Mouse (Mus musculus): ENCODE measurements around the gene Foxn3. TPM values are rescaled to one million over a fixed set of nuclear protein-coding genes. Genes with fewer than 3 reads are reported as not detected.

The Foxn3 gene
- polyA plus RNA-seq, 1 experiment from 2014 or later: 23.5 TPM

- H3K4me3 ChIP-seq (ENCODE audit: low read depth, low read length): no peak overlapping the region
- H3K27me3 ChIP-seq (ENCODE audit: control insufficient read depth, insufficient read depth, low read depth, low read length): no peaks in the 10 kb centered on the region
- ATAC-seq (ENCODE audit: low read depth): no peak
- H3K9ac ChIP-seq (ENCODE audit: low read depth, low read length): no peak overlapping the region
- no peak overlapping the region for H3K4me2 ChIP-seq (ENCODE audit: low read depth, low read length)
- H3K36me3 ChIP-seq (ENCODE audit: control insufficient read depth, insufficient read depth): no peaks in the 10 kb centered on the region
- no peaks in the 10 kb centered on the region for H3K9me3 ChIP-seq (replicated peaks; ENCODE audit: control insufficient read depth, low read length)
- peaks cover 22% of the 10 kb centered on the region for H3K4me1 ChIP-seq (ENCODE audit: control insufficient read depth, low read depth, low read length)
- 77% methylated on average over 2 of the region's 2 CpGs for WGBS (ENCODE audit: insufficient replicate concordance)
- no peak overlapping the region for H3K27ac ChIP-seq (ENCODE audit: low read length)
These were observed 243.5 kb downstream of the Foxn3 start for GRCm38 (mm10) chr12:99319896-99320295.

GRCm38 (mm10) chr12:99319171-99319570 is 244.2 kb downstream of the Foxn3 start:
- no peak overlapping the region for H3K27ac ChIP-seq (ENCODE audit: low read length)
- H3K4me1 ChIP-seq (ENCODE audit: control insufficient read depth, low read depth, low read length): peaks cover 22% of the 10 kb centered on the region
- H3K4me3 ChIP-seq (ENCODE audit: low read depth, low read length): no peak overlapping the region
- 70% methylated on average over 5 of the region's 5 CpGs for WGBS (ENCODE audit: insufficient replicate concordance)
- no peak for ATAC-seq (ENCODE audit: low read depth)
- H3K27me3 ChIP-seq (ENCODE audit: control insufficient read depth, insufficient read depth, low read depth, low read length): no peaks in the 10 kb centered on the region
- H3K9me3 ChIP-seq (replicated peaks; ENCODE audit: control insufficient read depth, low read length): no peaks in the 10 kb centered on the region
- H3K4me2 ChIP-seq (ENCODE audit: low read depth, low read length): no peak overlapping the region
- no peaks in the 10 kb centered on the region for H3K36me3 ChIP-seq (ENCODE audit: control insufficient read depth, insufficient read depth)
- H3K9ac ChIP-seq (ENCODE audit: low read depth, low read length): no peak overlapping the region

DNA sequence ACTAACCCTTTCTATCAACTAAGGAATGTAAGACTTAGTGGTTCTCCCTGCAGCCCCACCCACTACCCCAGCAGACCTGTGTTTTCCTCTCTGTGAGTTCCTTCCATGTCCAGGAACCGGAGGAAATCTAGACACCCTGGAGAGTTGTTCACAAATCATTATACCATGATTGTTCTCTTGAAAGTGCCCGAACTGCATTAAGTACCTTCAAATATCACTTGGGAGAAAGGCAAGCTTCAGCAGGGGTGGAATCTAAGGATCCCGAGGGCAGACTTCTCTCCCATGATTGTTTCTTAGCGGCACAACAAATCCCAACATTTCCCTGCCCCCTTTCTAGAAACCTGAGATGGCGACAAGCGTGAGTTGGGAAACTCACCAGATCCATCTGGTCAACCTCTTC is 247.5 kb downstream of the Foxn3 start:
- no peak overlapping the region for H3K4me3 ChIP-seq (ENCODE audit: low read depth, low read length)
- H3K4me1 ChIP-seq (ENCODE audit: control insufficient read depth, low read depth, low read length): peaks cover 4% of the 10 kb centered on the region
- no peaks in the 10 kb centered on the region for H3K36me3 ChIP-seq (ENCODE audit: control insufficient read depth, insufficient read depth)
- no peak overlapping the region for H3K27ac ChIP-seq (ENCODE audit: low read length)
- H3K4me2 ChIP-seq (ENCODE audit: low read depth, low read length): no peak overlapping the region
- WGBS (ENCODE audit: insufficient replicate concordance): 75% methylated on average over 6 of the region's 6 CpGs
- H3K9me3 ChIP-seq (replicated peaks; ENCODE audit: control insufficient read depth, low read length): no peaks in the 10 kb centered on the region
- no peaks in the 10 kb centered on the region for H3K27me3 ChIP-seq (ENCODE audit: control insufficient read depth, insufficient read depth, low read depth, low read length)
- H3K9ac ChIP-seq (ENCODE audit: low read depth, low read length): no peak overlapping the region
- no peak for ATAC-seq (ENCODE audit: low read depth)

- H3K36me3 ChIP-seq (ENCODE audit: control insufficient read depth, insufficient read depth): no peaks in the 10 kb centered on the region
- no peak overlapping the region for H3K27ac ChIP-seq (ENCODE audit: low read length)
- no peak overlapping the region for H3K4me2 ChIP-seq (ENCODE audit: low read depth, low read length)
- no peaks in the 10 kb centered on the region for H3K27me3 ChIP-seq (ENCODE audit: control insufficient read depth, insufficient read depth, low read depth, low read length)
- H3K4me3 ChIP-seq (ENCODE audit: low read depth, low read length): no peak overlapping the region
- H3K9ac ChIP-seq (ENCODE audit: low read depth, low read length): no peak overlapping the region
- no peak for ATAC-seq (ENCODE audit: low read depth)
- H3K9me3 ChIP-seq (replicated peaks; ENCODE audit: control insufficient read depth, low read length): no peaks in the 10 kb centered on the region
- 40% methylated on average over 5 of the region's 5 CpGs for WGBS (ENCODE audit: insufficient replicate concordance)
- no peaks in the 10 kb centered on the region; the same call in none of the 2 replicates for H3K4me1 ChIP-seq (ENCODE audit: control insufficient read depth, low read depth, low read length)
These were observed 248.6 kb downstream of the Foxn3 start for GRCm38 (mm10) chr12:99314817-99315216.

DNA sequence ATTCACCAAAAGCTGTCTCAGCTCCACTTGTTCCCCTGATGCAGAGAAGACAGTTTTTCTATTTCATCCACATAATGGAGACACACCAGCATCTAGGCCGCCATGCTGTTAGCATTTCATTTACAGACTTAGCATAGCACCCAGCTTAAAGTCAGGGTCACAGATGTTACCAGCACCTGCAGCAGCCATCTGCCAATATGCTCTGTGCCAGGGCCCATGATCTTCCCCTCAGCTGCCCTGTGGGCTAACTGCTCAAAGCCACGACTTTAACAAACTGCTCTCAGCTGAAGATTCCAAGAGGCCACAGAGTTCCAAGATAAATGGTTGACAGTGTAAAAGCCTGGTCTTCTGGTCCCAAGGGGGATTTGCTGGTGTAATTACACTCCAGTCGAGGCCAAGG is 252.1 kb downstream of the Foxn3 start:
- Histone ChIP-seq H3K4me3 (ENCODE audit: low read depth, low read length) (no peak overlapping the region), H3K36me3 (ENCODE audit: control insufficient read depth, insufficient read depth) (no peaks in the 10 kb centered on the region), H3K4me2 (ENCODE audit: low read depth, low read length) (no peak overlapping the region), H3K4me1 (ENCODE audit: control insufficient read depth, low read depth, low read length) (peaks cover 2% of the 10 kb centered on the region), H3K27me3 (ENCODE audit: control insufficient read depth, insufficient read depth, low read depth, low read length) (no peaks in the 10 kb centered on the region), H3K9me3 (replicated peaks; ENCODE audit: control insufficient read depth, low read length) (no peaks in the 10 kb centered on the region), H3K27ac (ENCODE audit: low read length) (no peak overlapping the region), H3K9ac (ENCODE audit: low read depth, low read length) (no peak overlapping the region)
- 42% methylated on average over 3 of the region's 3 CpGs for WGBS (ENCODE audit: insufficient replicate concordance)
- no peak for ATAC-seq (ENCODE audit: low read depth)

- 44% methylated on average over 5 of the region's 5 CpGs for WGBS (ENCODE audit: insufficient replicate concordance)
- H3K4me2 ChIP-seq (ENCODE audit: low read depth, low read length): no peak overlapping the region
- no peaks in the 10 kb centered on the region for H3K9me3 ChIP-seq (replicated peaks; ENCODE audit: control insufficient read depth, low read length)
- no peak for ATAC-seq (ENCODE audit: low read depth)
- peaks cover 7% of the 10 kb centered on the region for H3K4me1 ChIP-seq (ENCODE audit: control insufficient read depth, low read depth, low read length)
- no peak overlapping the region for H3K9ac ChIP-seq (ENCODE audit: low read depth, low read length)
- no peaks in the 10 kb centered on the region for H3K36me3 ChIP-seq (ENCODE audit: control insufficient read depth, insufficient read depth)
- no peak overlapping the region for H3K4me3 ChIP-seq (ENCODE audit: low read depth, low read length)
- H3K27me3 ChIP-seq (ENCODE audit: control insufficient read depth, insufficient read depth, low read depth, low read length): no peaks in the 10 kb centered on the region
- no peak overlapping the region for H3K27ac ChIP-seq (ENCODE audit: low read length)
These were observed 253.4 kb downstream of the Foxn3 start for GRCm38 (mm10) chr12:99309937-99310336.

GRCm38 (mm10) chr12:99308541-99309089 is 254.8 kb downstream of the Foxn3 start:
- Histone ChIP-seq H3K4me2 (ENCODE audit: low read depth, low read length) (no peak overlapping the region), H3K27ac (ENCODE audit: low read length) (no peak overlapping the region), H3K9me3 (replicated peaks; ENCODE audit: control insufficient read depth, low read length) (no peaks in the 10 kb centered on the region), H3K27me3 (ENCODE audit: control insufficient read depth, insufficient read depth, low read depth, low read length) (no peaks in the 10 kb centered on the region), H3K4me3 (ENCODE audit: low read depth, low read length) (no peak overlapping the region), H3K9ac (ENCODE audit: low read depth, low read length) (no peak overlapping the region), H3K36me3 (ENCODE audit: control insufficient read depth, insufficient read depth) (no peaks in the 10 kb centered on the region), H3K4me1 (ENCODE audit: control insufficient read depth, low read depth, low read length) (peaks cover 7% of the 10 kb centered on the region)
- peak; percentile 42; the same call in 1 of the 2 replicates for ATAC-seq (ENCODE audit: low read depth)
- 67% methylated on average over 11 of the region's 11 CpGs for WGBS (ENCODE audit: insufficient replicate concordance)

DNA sequence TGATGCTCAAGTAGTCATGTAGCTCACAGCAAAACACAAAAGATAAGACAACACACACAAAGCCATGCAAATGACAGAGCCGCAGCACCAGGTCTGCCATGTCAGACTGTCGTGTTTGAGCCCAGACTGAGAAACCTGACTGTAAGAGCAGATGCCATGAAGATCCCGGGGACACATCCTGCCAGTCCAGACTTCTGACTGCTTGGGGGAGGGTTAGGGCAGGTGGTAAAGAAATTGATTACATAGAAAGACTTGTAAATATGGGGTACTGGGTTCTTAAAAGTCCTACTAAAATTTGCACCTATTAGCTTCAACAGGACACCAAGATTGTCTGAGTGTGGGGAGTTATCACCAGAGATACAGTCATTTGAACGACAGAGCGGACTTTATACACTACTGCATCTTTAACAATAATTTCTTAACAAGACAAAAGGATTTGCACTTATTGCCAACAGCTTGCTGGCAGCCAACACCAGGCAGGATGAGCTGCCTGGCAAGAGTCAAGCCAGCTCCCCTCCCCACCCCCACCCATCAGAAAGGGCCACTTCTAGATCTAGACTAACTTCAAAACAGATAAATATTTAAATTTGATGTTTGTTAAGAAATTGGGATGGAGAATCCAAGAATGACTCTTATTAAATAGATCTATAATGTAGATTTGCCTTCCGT is 256.7 kb downstream of the Foxn3 start:
- H3K9ac ChIP-seq (ENCODE audit: low read depth, low read length): no peak overlapping the region
- no peak overlapping the region for H3K4me3 ChIP-seq (ENCODE audit: low read depth, low read length)
- ATAC-seq (ENCODE audit: low read depth): no peak
- WGBS (ENCODE audit: insufficient replicate concordance): 40% methylated on average over 6 of the region's 6 CpGs
- no peak overlapping the region for H3K4me2 ChIP-seq (ENCODE audit: low read depth, low read length)
- H3K9me3 ChIP-seq (replicated peaks; ENCODE audit: control insufficient read depth, low read length): no peaks in the 10 kb centered on the region
- no peaks in the 10 kb centered on the region for H3K27me3 ChIP-seq (ENCODE audit: control insufficient read depth, insufficient read depth, low read depth, low read length)
- no peak overlapping the region for H3K27ac ChIP-seq (ENCODE audit: low read length)
- peaks cover 7% of the 10 kb centered on the region for H3K4me1 ChIP-seq (ENCODE audit: control insufficient read depth, low read depth, low read length)
- no peaks in the 10 kb centered on the region for H3K36me3 ChIP-seq (ENCODE audit: control insufficient read depth, insufficient read depth)

GRCm38 (mm10) chr12:99305784-99306535 is 257.4 kb downstream of the Foxn3 start:
- H3K4me2 ChIP-seq (ENCODE audit: low read depth, low read length): no peak overlapping the region
- no peaks in the 10 kb centered on the region for H3K27me3 ChIP-seq (ENCODE audit: control insufficient read depth, insufficient read depth, low read depth, low read length)
- H3K9ac ChIP-seq (ENCODE audit: low read depth, low read length): no peak overlapping the region
- ATAC-seq (ENCODE audit: low read depth): no peak
- no peaks in the 10 kb centered on the region for H3K9me3 ChIP-seq (replicated peaks; ENCODE audit: control insufficient read depth, low read length)
- no peak overlapping the region for H3K4me3 ChIP-seq (ENCODE audit: low read depth, low read length)
- H3K4me1 ChIP-seq (ENCODE audit: control insufficient read depth, low read depth, low read length): peaks cover 7% of the 10 kb centered on the region
- H3K36me3 ChIP-seq (ENCODE audit: control insufficient read depth, insufficient read depth): no peaks in the 10 kb centered on the region
- H3K27ac ChIP-seq (ENCODE audit: low read length): no peak overlapping the region
- WGBS (ENCODE audit: insufficient replicate concordance): 45% methylated on average over 14 of the region's 14 CpGs
